Mouse (Mus musculus): ENCODE results near the gene Hap1. TPM values are rescaled to one million over a fixed set of nuclear protein-coding genes. Genes with fewer than 3 reads are reported as not detected.
A peak's percentile ranks its signal among the peaks of the same experiment; 100 is the strongest.

Gene Hap1
- polyA plus RNA-seq (2014; fragmentation: Nextera tagmentation; extraction: Ambion mirVana) = 0.82 and 1.5 TPM in 2 replicates

GRCm38 (mm10) chr11:100355972-100356818 lies at the start of gene Hap1:
Hap1 (minus strand) TSS chr11:100356128.
- 3% methylated on average over 49 of the region's 49 CpGs for WGBS
- Histone ChIP-seq H3K36me3 (ENCODE audit: control insufficient read depth, insufficient read depth, low read length) (no peaks in the 10 kb centered on the region), H3K9me3 (ENCODE audit: control insufficient read depth, low read length) (no peaks in the 10 kb centered on the region), H3K4me2 (peak within 1 kb of the TSS; percentile 99), H3K4me3 (ENCODE audit: low read depth, low read length) (peak within 1 kb of the TSS; percentile 65), H3K27me3 (replicated peaks; ENCODE audit: control insufficient read depth, insufficient read depth, low read length) (peaks cover 83% of the 10 kb centered on the region), H3K27ac (ENCODE audit: low read depth, low read length) (no peak within 1 kb of the TSS), H3K9ac (ENCODE audit: low read depth, low read length) (peak within 1 kb of the TSS; percentile 50), H3K4me1 (replicated peaks; ENCODE audit: control insufficient read depth, insufficient read depth, low read length) (peaks cover 3% of the 10 kb centered on the region; the same call in 1 of the 2 replicates)
- DNase-seq (ENCODE audit: low spot score) = peak; percentile 77
- peak; percentile 37 for ATAC-seq (replicated peaks; ENCODE audit: low FRiP score)

- H3K4me1 ChIP-seq (replicated peaks; ENCODE audit: control insufficient read depth, insufficient read depth, low read length) = peaks cover 22% of the 10 kb centered on the region
- no peaks in the 10 kb centered on the region for H3K9me3 ChIP-seq (ENCODE audit: control insufficient read depth, low read length)
- no peak overlapping the region for H3K4me3 ChIP-seq (ENCODE audit: low read depth, low read length)
- H3K27me3 ChIP-seq (replicated peaks; ENCODE audit: control insufficient read depth, insufficient read depth, low read length) = no peaks in the 10 kb centered on the region
- ATAC-seq (replicated peaks; ENCODE audit: low FRiP score) (no peak), DNase-seq (ENCODE audit: low spot score) (no peak)
- H3K36me3 ChIP-seq (ENCODE audit: control insufficient read depth, insufficient read depth, low read length) = peaks cover 5% of the 10 kb centered on the region
- no peak overlapping the region for H3K27ac ChIP-seq (ENCODE audit: low read depth, low read length)
- H3K4me2 ChIP-seq = no peak overlapping the region
- no peak overlapping the region for H3K9ac ChIP-seq (ENCODE audit: low read depth, low read length)
- WGBS = 78% methylated on average over 3 of the region's 3 CpGs
Observed at GRCm38 (mm10) chr11:100404456-100405074, 48.6 kb upstream of the Hap1 start.

GRCm38 (mm10) chr11:100403445-100404134 lies 47.7 kb upstream of the Hap1 start:
- no peak overlapping the region for H3K4me2 ChIP-seq
- H3K4me3 ChIP-seq (ENCODE audit: low read depth, low read length) = no peak overlapping the region
- H3K27me3 ChIP-seq (replicated peaks; ENCODE audit: control insufficient read depth, insufficient read depth, low read length) = no peaks in the 10 kb centered on the region
- no peaks in the 10 kb centered on the region for H3K36me3 ChIP-seq (ENCODE audit: control insufficient read depth, insufficient read depth, low read length)
- no peak overlapping the region for H3K9ac ChIP-seq (ENCODE audit: low read depth, low read length)
- WGBS = 56% methylated on average over 10 of the region's 10 CpGs
- ATAC-seq (replicated peaks; ENCODE audit: low FRiP score) = no peak
- peaks cover 24% of the 10 kb centered on the region for H3K4me1 ChIP-seq (replicated peaks; ENCODE audit: control insufficient read depth, insufficient read depth, low read length)
- no peak overlapping the region for H3K27ac ChIP-seq (ENCODE audit: low read depth, low read length)
- H3K9me3 ChIP-seq (ENCODE audit: control insufficient read depth, low read length) = no peaks in the 10 kb centered on the region
- DNase-seq (ENCODE audit: low spot score) = no peak

GRCm38 (mm10) chr11:100402682-100403081 lies 46.8 kb upstream of the Hap1 start:
- Histone ChIP-seq H3K4me2 (peak overlapping the region; percentile 46), H3K4me3 (ENCODE audit: low read depth, low read length) (no peak overlapping the region)
- ATAC-seq (replicated peaks; ENCODE audit: low FRiP score) = no peak

GRCm38 (mm10) chr11:100402240-100402639 lies 46.3 kb upstream of the Hap1 start:
- Histone ChIP-seq H3K4me2 (peak overlapping the region; percentile 46), H3K27me3 (replicated peaks; ENCODE audit: control insufficient read depth, insufficient read depth, low read length) (no peaks in the 10 kb centered on the region), H3K9ac (ENCODE audit: low read depth, low read length) (peak overlapping the region; percentile 30; the same call in 1 of the 2 replicates), H3K4me3 (ENCODE audit: low read depth, low read length) (no peak overlapping the region), H3K27ac (ENCODE audit: low read depth, low read length) (peak overlapping the region; percentile 4; the same call in 1 of the 2 replicates), H3K36me3 (ENCODE audit: control insufficient read depth, insufficient read depth, low read length) (no peaks in the 10 kb centered on the region), H3K9me3 (ENCODE audit: control insufficient read depth, low read length) (no peaks in the 10 kb centered on the region), H3K4me1 (replicated peaks; ENCODE audit: control insufficient read depth, insufficient read depth, low read length) (peaks cover 24% of the 10 kb centered on the region)
- 15% methylated on average over 6 of the region's 6 CpGs for WGBS
- DNase-seq (ENCODE audit: low spot score) (no peak), ATAC-seq (replicated peaks; ENCODE audit: low FRiP score) (peak; percentile 35; the same call in 1 of the 2 replicates)

More at GRCm38 (mm10) chr11:100402682-100403081, 46.8 kb upstream of the Hap1 start:
- no peaks in the 10 kb centered on the region for H3K9me3 ChIP-seq (ENCODE audit: control insufficient read depth, low read length)
- peak overlapping the region; percentile 30; the same call in 1 of the 2 replicates for H3K9ac ChIP-seq (ENCODE audit: low read depth, low read length)
- H3K27me3 ChIP-seq (replicated peaks; ENCODE audit: control insufficient read depth, insufficient read depth, low read length) = no peaks in the 10 kb centered on the region
- H3K36me3 ChIP-seq (ENCODE audit: control insufficient read depth, insufficient read depth, low read length) = no peaks in the 10 kb centered on the region
- WGBS = 53% methylated on average over 2 of the region's 2 CpGs
- peaks cover 24% of the 10 kb centered on the region for H3K4me1 ChIP-seq (replicated peaks; ENCODE audit: control insufficient read depth, insufficient read depth, low read length)
- DNase-seq (ENCODE audit: low spot score) = no peak
- peak overlapping the region; percentile 4; the same call in 1 of the 2 replicates for H3K27ac ChIP-seq (ENCODE audit: low read depth, low read length)

- no peak overlapping the region for H3K27ac ChIP-seq (ENCODE audit: low read depth, low read length)
- no peaks in the 10 kb centered on the region for H3K27me3 ChIP-seq (replicated peaks; ENCODE audit: control insufficient read depth, insufficient read depth, low read length)
- no peak overlapping the region for H3K9ac ChIP-seq (ENCODE audit: low read depth, low read length)
- H3K4me2 ChIP-seq = no peak overlapping the region
- no peaks in the 10 kb centered on the region for H3K9me3 ChIP-seq (ENCODE audit: control insufficient read depth, low read length)
- H3K4me3 ChIP-seq (ENCODE audit: low read depth, low read length) = no peak overlapping the region
- DNase-seq (ENCODE audit: low spot score) = no peak
- H3K36me3 ChIP-seq (ENCODE audit: control insufficient read depth, insufficient read depth, low read length) = no peaks in the 10 kb centered on the region
- H3K4me1 ChIP-seq (replicated peaks; ENCODE audit: control insufficient read depth, insufficient read depth, low read length) = peaks cover 27% of the 10 kb centered on the region
- ATAC-seq (replicated peaks; ENCODE audit: low FRiP score) = no peak
- 56% methylated on average over 6 of the region's 6 CpGs for WGBS
Observed at GRCm38 (mm10) chr11:100400842-100401241, 44.9 kb upstream of the Hap1 start.

- no peak overlapping the region for H3K4me2 ChIP-seq
- WGBS = 75% methylated on average over 12 of the region's 12 CpGs
- H3K9me3 ChIP-seq (ENCODE audit: control insufficient read depth, low read length) = no peaks in the 10 kb centered on the region
- no peak overlapping the region for H3K4me3 ChIP-seq (ENCODE audit: low read depth, low read length)
- no peak for DNase-seq (ENCODE audit: low spot score)
- no peaks in the 10 kb centered on the region for H3K36me3 ChIP-seq (ENCODE audit: control insufficient read depth, insufficient read depth, low read length)
- no peak overlapping the region for H3K9ac ChIP-seq (ENCODE audit: low read depth, low read length)
- no peak overlapping the region for H3K27ac ChIP-seq (ENCODE audit: low read depth, low read length)
- H3K4me1 ChIP-seq (replicated peaks; ENCODE audit: control insufficient read depth, insufficient read depth, low read length) = peaks cover 36% of the 10 kb centered on the region
- no peaks in the 10 kb centered on the region for H3K27me3 ChIP-seq (replicated peaks; ENCODE audit: control insufficient read depth, insufficient read depth, low read length)
- no peak for ATAC-seq (replicated peaks; ENCODE audit: low FRiP score)
Observed at GRCm38 (mm10) chr11:100399727-100400538, 44.0 kb upstream of the Hap1 start.

- Histone ChIP-seq H3K27ac (ENCODE audit: low read depth, low read length) (no peak overlapping the region), H3K4me3 (ENCODE audit: low read depth, low read length) (no peak overlapping the region), H3K9me3 (ENCODE audit: control insufficient read depth, low read length) (no peaks in the 10 kb centered on the region), H3K4me2 (no peak overlapping the region), H3K9ac (ENCODE audit: low read depth, low read length) (no peak overlapping the region), H3K4me1 (replicated peaks; ENCODE audit: control insufficient read depth, insufficient read depth, low read length) (peaks cover 41% of the 10 kb centered on the region), H3K27me3 (replicated peaks; ENCODE audit: control insufficient read depth, insufficient read depth, low read length) (no peaks in the 10 kb centered on the region), H3K36me3 (ENCODE audit: control insufficient read depth, insufficient read depth, low read length) (no peaks in the 10 kb centered on the region)
- DNase-seq (ENCODE audit: low spot score) (no peak), ATAC-seq (replicated peaks; ENCODE audit: low FRiP score) (no peak)
- 55% methylated on average over 9 of the region's 9 CpGs for WGBS
Observed at GRCm38 (mm10) chr11:100399320-100399719, 43.4 kb upstream of the Hap1 start.

All from liver, embryonic 11.5 days (tissue).